Mouse (Mus musculus) spleen, adult 12 weeks (tissue): Measurements from ENCODE around the gene Radil.

ENCODE experiments used
- DNase-seq: peaks from one replicate; pipeline ENCODE4 v3.0.0; 2022; ENCODE audit warnings: low spot score

Radil gene

DNA sequence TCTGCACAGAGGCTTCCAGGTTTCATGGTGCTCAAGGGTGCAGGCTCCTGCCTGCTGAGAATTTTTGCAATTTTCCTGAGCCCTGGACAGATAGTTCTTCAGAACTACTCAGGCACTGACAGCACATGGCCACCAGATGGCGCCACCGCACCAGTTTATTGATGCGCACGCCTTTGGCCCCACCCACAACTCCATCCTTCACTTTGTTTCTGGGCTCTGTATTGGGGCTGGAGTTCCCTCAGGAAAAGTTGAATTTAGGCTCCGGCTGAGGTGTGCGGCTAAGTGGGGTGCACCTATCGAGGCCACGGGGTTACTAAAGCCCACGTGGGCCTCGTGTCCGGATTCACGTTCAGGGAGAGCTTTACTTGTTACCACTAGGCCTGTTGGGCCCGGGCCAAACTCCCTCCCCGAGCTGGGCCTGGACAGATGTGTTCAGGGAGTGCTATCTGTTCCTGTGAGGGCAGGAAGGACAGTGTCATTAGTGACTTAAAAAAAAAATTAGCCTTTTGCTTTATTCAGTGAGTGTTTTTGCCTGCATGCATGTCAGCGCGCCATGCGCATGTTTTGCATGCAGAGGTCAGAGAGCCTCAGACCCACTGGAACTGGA is 72.0 kb downstream of the Radil start:
- DNase-seq, result peak; percentile 50

DNA sequence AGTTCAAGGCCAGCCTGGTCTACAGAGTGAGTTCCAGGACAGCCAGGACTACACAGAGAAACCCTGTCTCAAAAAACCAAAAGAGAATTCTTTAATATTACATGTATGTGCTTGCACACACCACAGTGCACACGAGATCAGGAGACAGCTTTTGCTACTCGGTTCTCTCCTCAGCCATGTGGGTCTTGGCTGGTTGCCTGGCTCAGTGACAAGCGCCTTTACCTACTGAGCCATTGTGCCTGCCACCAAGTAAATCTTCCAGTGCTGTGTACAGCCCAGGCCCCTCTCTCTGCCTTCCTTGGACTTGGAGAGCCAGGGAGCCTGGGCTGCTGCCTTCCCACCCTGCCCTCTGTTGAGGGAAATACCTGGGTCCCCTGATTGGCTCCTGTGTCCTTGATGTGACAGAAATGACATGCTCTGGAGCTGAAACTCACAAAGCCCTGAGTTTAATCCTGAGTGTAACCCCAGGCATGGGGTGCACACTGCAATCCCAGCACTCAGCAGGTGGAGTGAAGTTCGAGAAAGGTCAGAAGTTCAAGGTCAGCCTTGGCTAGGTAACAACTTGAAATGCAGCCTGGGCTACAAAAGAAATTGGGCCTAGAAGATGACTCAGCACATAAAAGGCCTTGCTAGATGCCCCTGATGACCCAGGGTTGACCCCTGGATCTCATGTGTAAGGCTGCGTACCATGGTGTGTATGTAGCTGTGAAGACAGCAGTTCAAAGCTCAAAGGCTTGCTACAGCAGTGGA is 72.9 kb downstream of the Radil start:
- DNase-seq, result no peak

DNA sequence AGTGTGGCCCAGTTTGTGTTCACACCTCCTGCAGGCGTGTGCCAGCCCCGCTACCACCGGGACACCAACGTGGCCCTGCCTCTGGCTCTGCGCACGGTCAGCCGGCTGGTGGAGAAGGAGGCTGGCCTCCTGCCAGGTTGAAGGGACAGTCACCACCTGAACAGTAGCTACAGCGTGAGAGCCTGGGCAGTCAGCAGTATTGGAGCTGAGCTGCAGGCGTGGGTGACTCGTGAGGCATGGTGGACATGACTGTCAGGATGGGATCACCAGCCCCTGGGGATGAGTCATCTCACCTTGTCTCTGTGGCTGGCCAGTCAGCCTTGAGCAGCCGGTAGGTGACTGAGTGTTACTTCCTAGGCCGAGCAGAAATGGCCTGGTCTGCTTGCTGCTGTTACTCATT is 73.6 kb downstream of the Radil start:
- no peak for DNase-seq

DNA sequence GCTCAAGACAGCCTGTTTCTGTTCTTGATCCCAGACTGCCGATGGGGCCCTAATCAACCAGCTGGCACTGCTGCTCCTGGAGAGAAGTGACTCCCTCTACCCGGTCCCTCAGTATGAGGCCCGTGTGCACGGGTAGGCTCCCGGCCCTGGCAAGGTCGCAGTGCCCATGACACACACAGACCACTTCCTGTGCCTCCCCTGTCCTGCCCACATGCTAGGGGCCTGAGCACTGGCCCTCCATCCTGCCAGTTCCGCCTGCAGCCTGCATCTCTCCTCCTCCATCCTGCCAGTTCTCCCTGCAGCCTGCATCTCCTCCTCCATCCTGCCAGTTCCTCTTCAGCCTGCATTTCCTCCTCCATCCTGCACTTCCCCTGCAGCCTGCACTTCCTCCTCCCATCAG is 75.2 kb downstream of the Radil start:
- no peak for DNase-seq

DNA sequence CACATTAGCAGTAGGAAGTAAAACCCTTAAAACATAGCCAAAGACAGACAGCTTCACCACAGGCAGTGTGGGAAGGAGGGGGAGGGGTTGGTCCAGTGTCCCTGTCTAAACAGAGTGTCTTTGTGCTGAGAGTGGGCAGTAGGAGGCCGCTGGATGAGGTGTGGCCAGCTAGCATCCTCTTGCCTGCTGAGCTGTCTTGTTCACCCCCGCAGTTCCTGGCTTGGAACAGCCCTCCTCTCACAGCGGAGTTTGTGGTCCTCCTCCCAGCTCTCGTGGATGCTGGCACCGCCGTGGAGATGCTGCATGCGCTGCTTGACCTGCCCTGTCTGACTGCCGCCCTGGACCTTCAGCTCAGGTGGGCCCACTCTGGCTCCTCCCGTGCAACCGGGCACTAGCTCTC is 77.2 kb downstream of the Radil start:
- no peak for DNase-seq

DNA sequence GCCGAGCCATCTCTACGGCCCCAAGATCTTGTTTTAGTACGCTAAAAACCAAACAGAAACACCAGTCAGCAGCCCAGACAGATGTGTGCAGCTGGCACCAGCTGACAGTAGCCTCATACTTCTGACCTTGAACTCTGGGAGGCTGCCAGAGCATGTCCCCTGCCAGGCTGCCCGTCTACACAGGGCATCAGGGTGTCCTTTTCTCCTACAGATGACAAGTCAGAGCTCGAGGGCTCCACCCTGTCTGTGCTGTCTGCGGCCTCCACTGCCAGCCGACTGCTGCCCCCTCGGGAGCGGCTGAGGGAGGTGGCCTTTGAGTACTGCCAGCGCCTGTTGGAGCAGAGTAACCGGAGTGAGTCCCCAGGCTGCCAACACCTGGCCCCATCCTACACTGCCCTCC is 81.1 kb downstream of the Radil start:
- no peak for DNase-seq

DNA sequence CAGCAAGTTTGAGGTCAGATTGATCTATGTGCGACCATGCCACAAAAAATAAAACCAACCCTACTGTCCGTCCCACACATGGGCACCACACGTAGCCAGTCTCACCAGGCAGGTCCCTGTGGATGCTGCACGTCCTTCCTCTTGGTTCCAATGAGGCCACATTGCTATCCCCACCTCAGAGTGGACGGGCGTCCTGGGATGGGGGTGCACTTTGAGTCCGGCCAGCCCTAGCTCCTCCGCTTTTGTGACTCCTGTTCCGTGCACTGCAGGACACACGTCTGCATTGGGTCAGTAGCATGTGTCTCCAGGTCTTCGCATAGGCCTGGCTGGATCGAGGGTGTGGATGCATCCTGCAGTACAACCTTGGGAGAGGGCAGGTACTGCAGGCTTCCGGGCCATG is 82.5 kb downstream of the Radil start:
- no peak for DNase-seq

DNA sequence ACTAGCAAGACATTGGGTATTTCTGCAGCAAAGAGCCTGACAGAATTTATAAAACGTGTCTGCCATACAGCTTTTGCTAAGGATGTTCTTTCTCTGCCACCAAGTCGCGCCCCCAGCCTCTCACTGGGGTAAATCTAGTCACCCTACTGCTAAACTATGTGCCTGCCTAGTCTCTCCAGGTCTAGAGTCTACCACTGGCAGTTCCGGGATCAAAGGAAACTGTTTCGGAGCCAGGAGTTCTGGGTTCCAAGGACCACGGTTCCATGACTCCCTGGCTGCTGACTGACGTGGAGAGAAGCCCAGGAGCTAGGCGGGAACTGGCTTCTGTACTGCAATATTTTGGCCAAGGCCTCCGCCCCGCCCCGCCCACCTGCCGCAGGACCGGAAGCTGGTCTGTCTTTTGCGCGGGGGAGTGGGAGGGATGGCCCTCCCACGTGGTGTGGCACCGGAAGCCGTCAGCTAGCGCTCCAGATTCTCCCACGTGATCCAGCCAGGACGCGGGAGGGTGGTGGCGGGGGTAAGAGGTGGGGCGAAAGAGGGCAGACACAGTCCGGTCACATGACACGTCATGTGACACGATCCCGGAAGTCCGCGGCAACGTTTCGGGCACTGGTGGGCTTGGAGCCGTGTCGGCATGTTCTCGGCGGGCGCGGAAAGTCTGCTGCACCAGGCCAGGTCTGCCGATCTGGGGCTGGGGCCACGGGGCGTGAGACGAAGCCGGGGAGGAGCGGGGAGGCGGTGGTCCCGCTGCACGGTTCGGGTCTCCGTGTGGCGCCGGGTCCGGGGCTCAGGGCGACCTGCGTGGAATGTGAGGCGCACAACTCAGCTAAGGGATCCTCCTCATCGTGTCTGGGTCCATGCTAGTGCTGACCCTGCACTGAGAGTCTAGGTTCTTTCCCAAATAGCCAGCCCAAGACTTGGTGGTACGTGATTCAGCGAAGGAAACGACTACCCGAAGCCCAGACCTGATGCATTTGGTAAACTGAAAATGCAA is 87.1 kb downstream of the Radil start, which contains the start of gene Ap5z1:
Gene Ap5z1 (plus strand): TSS at position 484 of the 994 bp plus-strand sequence.
- peak; percentile 89 for DNase-seq

DNA sequence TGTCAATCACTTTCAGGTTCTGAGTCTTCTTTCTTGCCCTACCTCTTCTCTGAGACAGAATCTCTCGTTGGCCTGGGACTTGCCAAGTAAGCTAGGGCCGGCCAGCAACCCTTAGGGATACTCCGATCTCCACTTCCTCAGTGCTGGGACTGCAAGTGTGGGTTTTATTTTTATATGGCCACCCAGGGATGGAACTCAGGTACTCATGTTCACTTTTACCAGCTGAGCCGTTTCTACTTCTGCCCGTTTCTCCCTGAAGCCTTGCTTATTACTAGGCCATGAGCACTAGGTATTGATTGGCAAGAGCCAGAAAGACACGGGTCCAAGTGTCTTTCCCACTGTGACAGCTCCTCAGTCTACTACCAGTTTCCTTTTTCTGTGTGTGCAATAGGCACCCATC is 87.9 kb downstream of the Radil start:
- no peak for DNase-seq

DNA sequence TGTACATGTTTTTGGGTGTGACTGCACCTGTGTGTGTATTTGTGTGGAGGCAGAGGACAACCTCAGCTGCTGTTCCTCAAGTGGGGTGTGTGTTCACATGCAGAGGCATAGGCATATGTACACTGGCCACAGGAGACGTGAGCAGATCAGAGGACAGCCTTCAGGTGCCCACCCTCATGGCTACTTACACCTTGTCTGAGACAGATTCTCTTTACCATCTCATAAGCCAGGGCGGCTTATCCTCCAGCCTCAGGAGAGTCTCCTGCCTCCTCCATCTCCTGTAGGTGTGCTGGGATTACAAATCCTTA is 88.3 kb downstream of the Radil start:
- DNase-seq, result no peak

DNA sequence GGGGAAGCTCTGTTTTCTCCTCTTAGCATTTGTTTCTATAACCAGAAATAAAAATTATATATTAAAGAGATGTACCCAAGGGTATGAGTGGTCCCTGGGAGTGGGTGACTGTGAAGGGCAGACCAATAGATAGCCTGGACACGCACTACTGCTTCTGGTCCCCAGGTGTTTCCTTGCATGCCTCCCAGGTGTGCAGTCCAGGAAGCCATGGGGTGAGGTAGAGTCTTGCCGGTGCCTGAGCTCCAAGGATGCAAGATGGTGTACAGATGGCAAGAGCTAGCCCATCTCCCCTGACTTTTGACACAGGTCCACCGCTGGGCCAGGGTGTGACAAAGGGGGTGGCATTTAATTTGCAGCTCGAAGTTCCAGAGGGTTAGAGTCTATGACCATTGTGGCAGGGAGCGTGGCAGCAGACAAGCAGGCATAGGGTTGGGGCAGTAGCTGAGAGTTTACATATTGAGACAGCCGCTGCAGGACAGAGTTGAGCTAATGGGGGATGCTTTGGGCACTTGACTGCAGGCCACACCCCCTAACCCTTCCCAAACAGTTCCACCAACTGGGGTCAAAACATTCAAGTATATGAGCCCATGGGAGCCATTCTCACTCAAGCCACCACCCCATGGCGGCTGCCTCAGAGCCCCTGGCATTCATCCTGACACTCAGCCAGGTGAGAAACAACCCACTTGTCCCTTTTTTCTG is 88.8 kb downstream of the Radil start:
- DNase-seq, result no peak

DNA sequence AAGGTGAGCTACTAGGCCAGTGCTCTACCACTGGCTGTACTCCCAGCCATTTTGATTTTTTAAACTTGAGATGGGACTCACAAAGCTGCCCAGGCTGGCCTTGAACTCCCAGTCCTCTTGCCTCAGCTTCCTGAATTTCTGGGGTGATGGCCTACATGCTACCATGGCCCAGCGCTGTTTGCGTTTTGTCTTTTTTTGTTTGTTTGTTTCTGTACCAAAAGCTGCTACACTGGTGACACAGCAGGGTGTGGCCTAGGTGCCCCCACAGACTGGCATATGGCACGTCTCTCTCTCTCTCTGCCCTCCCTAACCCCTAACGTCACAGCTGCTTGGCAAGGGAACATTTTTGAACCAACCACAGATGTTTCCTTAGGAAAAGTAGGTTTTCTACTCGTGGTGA is 91.1 kb downstream of the Radil start:
- DNase-seq, result no peak

DNA sequence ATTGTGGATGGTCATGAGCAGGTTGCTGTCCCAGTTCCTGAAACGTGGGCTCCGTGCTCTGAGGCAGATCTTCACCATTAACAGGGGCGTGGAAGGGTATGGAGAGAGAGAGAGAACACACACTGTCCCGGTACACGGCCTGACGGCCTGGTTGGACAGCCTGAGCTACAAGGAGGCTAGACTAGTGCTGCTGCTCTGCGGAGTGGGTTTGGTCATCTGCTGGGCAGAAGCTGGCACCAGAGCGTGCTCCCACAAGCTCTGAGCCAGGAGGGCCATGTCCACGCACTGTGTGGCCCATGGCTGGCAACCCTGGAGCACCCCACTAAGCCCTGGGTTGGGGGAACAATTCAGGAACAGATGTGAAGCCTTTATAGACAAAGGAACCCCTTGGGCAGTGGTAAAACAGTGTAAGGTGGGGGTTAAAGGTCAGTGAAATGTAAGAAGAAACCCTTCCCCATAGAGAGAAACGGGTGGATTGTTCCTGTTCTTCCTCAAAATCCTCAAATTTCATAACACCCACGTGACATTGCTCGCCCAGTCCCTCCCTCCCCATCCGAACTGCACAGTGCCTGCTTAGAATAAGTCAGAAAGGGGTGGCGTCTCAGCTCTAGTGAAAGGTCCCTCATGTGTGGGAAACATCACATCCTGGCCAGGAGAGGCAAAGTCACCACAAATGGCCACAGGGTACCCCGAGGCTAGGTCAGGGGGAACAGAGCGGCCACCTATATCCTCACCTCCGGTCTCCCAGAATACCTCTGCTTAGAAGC is 91.9 kb downstream of the Radil start:
- no peak for DNase-seq

DNA sequence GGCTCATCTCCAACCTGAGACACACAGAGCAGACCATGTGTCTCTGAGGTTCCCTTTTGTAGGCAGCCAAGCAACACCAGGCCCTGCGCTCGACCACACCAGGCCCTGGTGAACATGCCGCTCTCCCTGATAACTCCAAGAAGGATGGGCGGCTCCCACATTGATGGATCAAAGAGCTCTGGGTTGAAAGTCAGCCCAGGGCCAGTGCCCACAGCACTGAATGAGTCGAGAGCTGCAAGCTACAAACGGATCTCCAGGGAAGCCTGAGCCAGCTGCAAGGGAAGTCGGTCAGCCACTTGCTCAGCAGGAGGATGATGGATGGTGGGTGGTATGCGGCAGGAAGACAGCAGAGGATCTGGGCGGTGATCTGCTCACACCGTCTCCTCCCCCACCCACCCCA is 93.6 kb downstream of the Radil start:
- DNase-seq, result no peak

DNA sequence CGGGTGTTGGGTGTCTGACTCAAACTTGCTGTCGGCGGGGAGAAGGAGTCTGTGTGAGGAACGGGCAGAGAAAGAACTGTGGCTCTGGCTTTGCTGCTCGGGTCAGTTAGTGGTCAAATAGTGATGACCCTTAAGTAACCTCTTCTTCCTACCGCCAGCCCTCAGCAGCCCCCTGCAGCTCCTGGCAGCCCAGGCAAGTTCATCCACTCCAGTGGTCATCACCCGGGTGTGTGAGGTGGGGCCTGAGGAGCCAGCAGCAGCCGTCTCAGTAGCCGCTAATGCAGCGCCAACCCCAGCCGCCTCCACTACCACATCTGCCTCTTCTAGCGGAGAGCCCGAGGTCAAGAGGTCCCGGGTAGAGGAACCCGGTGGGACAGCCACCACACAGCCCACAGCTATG is 94.6 kb downstream of the Radil start:
- no peak for DNase-seq

DNA sequence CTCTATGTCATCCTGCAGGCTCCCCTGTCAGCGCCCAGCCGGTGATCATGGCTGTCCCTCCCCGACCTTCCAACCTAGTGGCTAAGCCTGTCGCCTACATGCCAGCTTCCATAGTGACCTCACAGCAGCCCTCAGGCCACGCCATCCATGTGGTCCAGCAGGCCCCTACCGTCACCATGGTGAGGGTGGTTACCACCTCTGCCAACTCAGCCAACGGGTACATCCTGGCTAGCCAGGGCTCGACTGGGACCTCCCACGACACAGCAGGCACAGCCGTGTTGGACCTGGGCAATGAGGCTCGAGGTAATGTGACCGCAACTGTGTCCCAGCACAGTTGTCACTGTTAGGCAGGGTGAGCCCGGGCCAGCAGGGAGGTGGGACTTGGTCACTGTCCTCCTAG is 97.2 kb downstream of the Radil start:
- no peak for DNase-seq

DNA sequence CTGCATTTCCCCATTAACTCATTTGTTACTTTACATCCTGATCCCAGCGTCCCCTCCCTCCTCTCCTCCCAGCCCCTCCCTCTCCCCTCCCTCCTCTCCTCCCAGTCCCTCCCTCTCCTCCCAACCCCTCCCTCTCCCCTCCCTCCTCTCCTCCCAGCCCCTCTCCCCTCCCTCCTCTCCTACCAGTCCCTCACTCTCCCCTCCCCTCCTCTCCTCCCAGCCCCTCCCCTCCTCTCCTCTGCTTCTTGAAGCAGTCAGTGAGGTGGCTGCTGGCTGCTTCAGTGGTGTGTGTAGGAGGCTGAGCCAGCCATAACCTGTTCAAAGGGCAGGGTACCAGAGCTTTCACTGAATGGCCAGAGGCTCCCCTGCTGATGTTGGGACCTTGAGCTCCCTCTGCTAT is 99.1 kb downstream of the Radil start:
- DNase-seq, result no peak

DNA sequence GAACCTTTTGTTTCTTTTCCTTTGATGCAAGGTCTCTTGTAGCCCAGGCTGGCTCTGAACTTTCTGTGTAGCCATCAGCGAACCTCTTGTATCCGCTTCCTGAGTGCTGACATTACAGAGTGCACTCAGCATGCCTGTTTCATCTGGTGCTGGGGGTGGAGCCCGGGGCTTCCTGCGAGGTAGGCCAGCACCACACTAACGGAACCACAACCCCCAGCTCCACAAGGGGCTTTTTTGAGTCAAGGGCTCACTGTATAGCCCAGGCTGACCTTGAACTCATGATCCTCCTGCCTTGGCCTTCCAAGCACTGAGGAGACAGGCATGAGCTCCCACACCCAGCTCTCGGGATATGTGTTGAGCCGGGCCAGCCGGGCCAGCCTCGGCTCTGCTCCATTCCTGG is 100.1 kb downstream of the Radil start:
- DNase-seq, result no peak

DNA sequence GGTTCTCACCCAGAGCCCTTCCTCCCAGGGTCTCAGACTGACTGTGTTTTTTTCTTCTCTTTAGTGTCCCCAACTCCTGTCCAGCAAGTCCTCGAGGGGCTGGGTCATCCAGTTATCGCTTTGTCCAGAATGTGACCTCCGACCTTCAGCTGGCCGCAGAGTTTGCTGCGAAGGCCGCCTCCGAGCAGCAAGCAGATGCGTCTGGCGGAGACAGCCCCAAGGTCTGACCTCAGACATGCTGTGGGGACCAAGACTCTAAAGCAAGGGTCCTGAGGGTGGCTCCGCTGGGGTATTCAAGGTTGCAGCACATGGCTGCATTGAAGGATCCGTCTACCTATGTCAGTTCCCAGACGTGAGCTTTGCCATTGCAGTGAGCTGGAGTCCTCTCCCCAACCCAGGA is 102.3 kb downstream of the Radil start:
- DNase-seq, result no peak

DNA sequence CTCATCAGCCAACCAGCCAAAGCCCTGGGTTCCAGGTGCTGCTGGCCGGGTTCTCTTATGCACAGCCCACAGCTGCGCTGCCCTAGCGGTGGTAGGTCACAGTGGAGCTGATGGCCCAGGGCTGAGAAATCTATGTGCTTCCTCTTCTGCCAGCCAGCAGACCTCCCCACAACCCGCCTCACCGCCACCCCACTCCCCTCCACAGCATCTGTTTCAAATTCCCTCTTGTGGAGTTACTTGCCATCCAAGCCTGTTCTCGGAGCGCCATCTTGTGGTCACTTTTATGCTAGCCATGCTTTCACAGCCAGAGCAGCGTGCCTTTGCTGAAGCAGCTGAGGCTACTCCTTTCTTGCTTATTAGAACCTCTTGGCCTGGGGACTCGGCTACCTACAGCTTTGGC is 102.8 kb downstream of the Radil start:
- DNase-seq, result peak; percentile 80

DNA sequence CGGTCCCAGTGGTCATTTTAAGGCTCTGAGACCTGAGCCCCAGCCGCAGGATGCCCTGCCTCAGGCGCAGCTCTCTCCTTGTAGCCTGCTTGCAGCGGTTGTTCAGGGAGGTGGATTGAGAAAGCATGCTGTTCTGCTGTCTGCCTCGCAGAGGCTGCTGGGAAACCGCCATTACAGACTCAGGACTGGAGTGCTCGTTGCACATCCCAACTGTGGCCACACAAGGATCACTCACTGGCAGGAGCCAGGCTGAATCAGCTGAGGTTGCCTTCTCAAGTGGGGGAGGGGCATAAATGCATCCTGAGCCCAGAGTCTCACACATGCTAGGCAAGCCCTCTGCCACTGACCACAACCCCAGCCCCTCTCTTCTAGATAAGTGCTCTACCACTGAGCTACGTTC is 105.2 kb downstream of the Radil start:
- DNase-seq, result no peak
